Mouse (Mus musculus): ENCODE measurements at regions not wholly inside any gene's neighbourhood (a gene's known extent, or its start where the extent isn't known, plus 50 kb on each side); places are given as distances from the start of the nearest gene placed in this dataset.

- H3K27ac ChIP-seq (ENCODE audit: low read depth, low read length), result no peak overlapping the region
- H3K9ac ChIP-seq (ENCODE audit: low read depth, low read length), result no peak overlapping the region
- no peaks in the 10 kb centered on the region for H3K36me3 ChIP-seq (ENCODE audit: control insufficient read depth, insufficient read depth)
- no peaks in the 10 kb centered on the region for H3K9me3 ChIP-seq (ENCODE audit: control insufficient read depth)
- no peaks in the 10 kb centered on the region for H3K4me1 ChIP-seq (replicated peaks; ENCODE audit: control insufficient read depth, insufficient read depth, low read length)
- H3K27me3 ChIP-seq (replicated peaks; ENCODE audit: control insufficient read depth, insufficient read depth, low read length), result no peaks in the 10 kb centered on the region
- no peak for ATAC-seq
- no peak for TF ChIP-seq CTCF (IDR thresholded peaks at IDR 0.05; ENCODE audit: low read depth)
- H3K4me2 ChIP-seq (replicated peaks; ENCODE audit: low read depth), result no peak overlapping the region
- WGBS, result 83% methylated on average over 1 of the region's 1 CpGs
- H3K4me3 ChIP-seq (ENCODE audit: low read depth, low read length), result no peak overlapping the region
These were observed 380.3 kb upstream of the Arrdc3 start for GRCm38 (mm10) chr13:80502927-80503326.

- no peaks in the 10 kb centered on the region for H3K4me1 ChIP-seq (replicated peaks; ENCODE audit: control insufficient read depth, insufficient read depth, low read length)
- ATAC-seq, result no peak
- no peaks in the 10 kb centered on the region for H3K27me3 ChIP-seq (replicated peaks; ENCODE audit: control insufficient read depth, insufficient read depth, low read length)
- H3K4me2 ChIP-seq (replicated peaks; ENCODE audit: low read depth), result no peak overlapping the region
- no peak for TF ChIP-seq CTCF (IDR thresholded peaks at IDR 0.05; ENCODE audit: low read depth)
- no peaks in the 10 kb centered on the region for H3K9me3 ChIP-seq (ENCODE audit: control insufficient read depth)
- no peaks in the 10 kb centered on the region for H3K36me3 ChIP-seq (ENCODE audit: control insufficient read depth, insufficient read depth)
- 65% methylated on average over 3 of the region's 3 CpGs for WGBS
- no peak overlapping the region for H3K27ac ChIP-seq (ENCODE audit: low read depth, low read length)
- H3K4me3 ChIP-seq (ENCODE audit: low read depth, low read length), result no peak overlapping the region
- no peak overlapping the region for H3K9ac ChIP-seq (ENCODE audit: low read depth, low read length)
These were observed 368.8 kb upstream of the Arrdc3 start for GRCm38 (mm10) chr13:80514171-80514981.

- Histone ChIP-seq H3K4me2 (replicated peaks; ENCODE audit: low read depth) (no peak overlapping the region), H3K9ac (ENCODE audit: low read depth, low read length) (no peak overlapping the region), H3K4me3 (ENCODE audit: low read depth, low read length) (no peak overlapping the region), H3K36me3 (ENCODE audit: control insufficient read depth, insufficient read depth) (no peaks in the 10 kb centered on the region), H3K27me3 (replicated peaks; ENCODE audit: control insufficient read depth, insufficient read depth, low read length) (no peaks in the 10 kb centered on the region), H3K9me3 (ENCODE audit: control insufficient read depth) (no peaks in the 10 kb centered on the region), H3K4me1 (replicated peaks; ENCODE audit: control insufficient read depth, insufficient read depth, low read length) (no peaks in the 10 kb centered on the region), H3K27ac (ENCODE audit: low read depth, low read length) (no peak overlapping the region)
- WGBS, result 61% methylated on average over 4 of the region's 4 CpGs
- no peak for TF ChIP-seq CTCF (IDR thresholded peaks at IDR 0.05; ENCODE audit: low read depth)
- no peak for ATAC-seq
These were observed 368.3 kb upstream of the Arrdc3 start for GRCm38 (mm10) chr13:80514982-80515253.

- no peak overlapping the region for H3K9ac ChIP-seq (ENCODE audit: low read depth, low read length)
- H3K36me3 ChIP-seq (ENCODE audit: control insufficient read depth, insufficient read depth), result no peaks in the 10 kb centered on the region
- no peaks in the 10 kb centered on the region for H3K27me3 ChIP-seq (replicated peaks; ENCODE audit: control insufficient read depth, insufficient read depth, low read length)
- H3K4me3 ChIP-seq (ENCODE audit: low read depth, low read length), result no peak overlapping the region
- WGBS, result 82% methylated on average over 1 of the region's 1 CpGs
- TF ChIP-seq CTCF (IDR thresholded peaks at IDR 0.05; ENCODE audit: low read depth), result 0 out of 2 replicates have a peak, but pooled peaks have one; percentile 10
- H3K4me2 ChIP-seq (replicated peaks; ENCODE audit: low read depth), result no peak overlapping the region
- H3K4me1 ChIP-seq (replicated peaks; ENCODE audit: control insufficient read depth, insufficient read depth, low read length), result no peaks in the 10 kb centered on the region
- H3K9me3 ChIP-seq (ENCODE audit: control insufficient read depth), result no peaks in the 10 kb centered on the region
- H3K27ac ChIP-seq (ENCODE audit: low read depth, low read length), result no peak overlapping the region
- no peak for ATAC-seq
These were observed 364.3 kb upstream of the Arrdc3 start for GRCm38 (mm10) chr13:80518836-80519235.

GRCm38 (mm10) chr13:80519792-80520191 is 363.4 kb upstream of the Arrdc3 start:
- Histone ChIP-seq H3K4me3 (ENCODE audit: low read depth, low read length) (no peak overlapping the region), H3K27ac (ENCODE audit: low read depth, low read length) (no peak overlapping the region), H3K27me3 (replicated peaks; ENCODE audit: control insufficient read depth, insufficient read depth, low read length) (no peaks in the 10 kb centered on the region), H3K9me3 (ENCODE audit: control insufficient read depth) (no peaks in the 10 kb centered on the region), H3K4me1 (replicated peaks; ENCODE audit: control insufficient read depth, insufficient read depth, low read length) (no peaks in the 10 kb centered on the region), H3K36me3 (ENCODE audit: control insufficient read depth, insufficient read depth) (no peaks in the 10 kb centered on the region), H3K9ac (ENCODE audit: low read depth, low read length) (no peak overlapping the region), H3K4me2 (replicated peaks; ENCODE audit: low read depth) (no peak overlapping the region)
- WGBS, result 56% methylated on average over 4 of the region's 4 CpGs
- TF ChIP-seq CTCF (IDR thresholded peaks at IDR 0.05; ENCODE audit: low read depth), result no peak
- no peak for ATAC-seq

GRCm38 (mm10) chr13:80535755-80536350 is 347.3 kb upstream of the Arrdc3 start:
- H3K27me3 ChIP-seq (replicated peaks; ENCODE audit: control insufficient read depth, insufficient read depth, low read length), result no peaks in the 10 kb centered on the region
- H3K9ac ChIP-seq (ENCODE audit: low read depth, low read length), result no peak overlapping the region
- no peaks in the 10 kb centered on the region for H3K36me3 ChIP-seq (ENCODE audit: control insufficient read depth, insufficient read depth)
- 83% methylated on average over 1 of the region's 1 CpGs for WGBS
- no peak overlapping the region for H3K27ac ChIP-seq (ENCODE audit: low read depth, low read length)
- H3K9me3 ChIP-seq (ENCODE audit: control insufficient read depth), result no peaks in the 10 kb centered on the region
- ATAC-seq, result no peak
- TF ChIP-seq CTCF (IDR thresholded peaks at IDR 0.05; ENCODE audit: low read depth), result no peak
- H3K4me3 ChIP-seq (ENCODE audit: low read depth, low read length), result no peak overlapping the region
- no peak overlapping the region for H3K4me2 ChIP-seq (replicated peaks; ENCODE audit: low read depth)
- no peaks in the 10 kb centered on the region for H3K4me1 ChIP-seq (replicated peaks; ENCODE audit: control insufficient read depth, insufficient read depth, low read length)

All from intestine, postnatal 0 days (tissue).